Mouse (Mus musculus): ENCODE results near the gene Rrp36.

Gene Rrp36

GRCm38 (mm10) chr17:46682654-46683389 is 8.7 kb upstream of the Rrp36 start:
- DNase-seq = no peak

- DNase-seq = no peak
These were observed 7.4 kb upstream of the Rrp36 start for GRCm38 (mm10) chr17:46681466-46682118.

- DNase-seq = peak; percentile 99
These were observed 6.7 kb upstream of the Rrp36 start, which contains the start of gene Klhdc3 for GRCm38 (mm10) chr17:46680760-46681373. Klhdc3 (minus strand) TSS chr17:46680914.

GRCm38 (mm10) chr17:46679843-46680759 is 5.9 kb upstream of the Rrp36 start:
- peak; percentile 79 for DNase-seq

- DNase-seq = no peak
These were observed 4.8 kb upstream of the Rrp36 start for GRCm38 (mm10) chr17:46678911-46679310.

GRCm38 (mm10) chr17:46678416-46678815 is 4.3 kb upstream of the Rrp36 start, which contains the start of gene Mea1:
Mea1 (plus strand) TSS chr17:46678793.
- no peak for DNase-seq

- no peak for DNase-seq
These were observed 555 bp upstream of the Rrp36 start for GRCm38 (mm10) chr17:46674530-46675283.

GRCm38 (mm10) chr17:46669911-46670310 is 4.2 kb downstream of the Rrp36 start:
- DNase-seq = no peak

- no peak for DNase-seq
These were observed 6.4 kb downstream of the Rrp36 start for GRCm38 (mm10) chr17:46667712-46668111.

- peak; percentile 54 for DNase-seq
These were observed 11.4 kb downstream of the Rrp36 start for GRCm38 (mm10) chr17:46662730-46663129.

- no peak for DNase-seq
These were observed 12.2 kb downstream of the Rrp36 start for GRCm38 (mm10) chr17:46661981-46662380.

GRCm38 (mm10) chr17:46661351-46661750 is 12.8 kb downstream of the Rrp36 start:
- DNase-seq = no peak

GRCm38 (mm10) chr17:46656054-46656453 is 18.1 kb downstream of the Rrp36 start:
- no peak for DNase-seq

GRCm38 (mm10) chr17:46651755-46652547 is 22.2 kb downstream of the Rrp36 start:
- DNase-seq = no peak

GRCm38 (mm10) chr17:46651292-46651691 is 22.9 kb downstream of the Rrp36 start:
- no peak for DNase-seq

GRCm38 (mm10) chr17:46650232-46651031 is 23.7 kb downstream of the Rrp36 start, which contains the start of gene Cul7:
Cul7 (plus strand) TSS chr17:46650337.
- DNase-seq = peak; percentile 97

- DNase-seq = peak; percentile 60
These were observed 24.3 kb downstream of the Rrp36 start for GRCm38 (mm10) chr17:46649811-46650210.

GRCm38 (mm10) chr17:46648436-46648835 is 25.7 kb downstream of the Rrp36 start:
- DNase-seq = no peak

GRCm38 (mm10) chr17:46647279-46647678 is 26.9 kb downstream of the Rrp36 start:
- no peak for DNase-seq

GRCm38 (mm10) chr17:46646322-46646662 is 27.9 kb downstream of the Rrp36 start:
- no peak for DNase-seq

Measured in kidney, postnatal 10 days (tissue).